Mouse (Mus musculus) liver (tissue): ENCODE results near the gene Trim69.

Source experiments
- DNase-seq: peaks from one replicate; pipeline ENCODE4 v3.0.0-alpha.2; 2020; ENCODE audit warnings: mixed read lengths

Gene Trim69

GRCm38 (mm10) chr2:122160680-122161079 is at the start of gene Trim69:
Trim69 (plus strand) TSS chr2:122160700.
- DNase-seq = peak; percentile 82

- no peak for DNase-seq
Measured at GRCm38 (mm10) chr2:122116888-122117287, 43.6 kb upstream of the Trim69 start.

GRCm38 (mm10) chr2:122117961-122118958 is 42.2 kb upstream of the Trim69 start, which contains the start of gene Spg11:
Spg11 (minus strand) TSS chr2:122118386.
- DNase-seq = peak; percentile 98

- peak; percentile 34 for DNase-seq
Measured at GRCm38 (mm10) chr2:122125680-122126572, 34.6 kb upstream of the Trim69 start.

GRCm38 (mm10) chr2:122126765-122127347 is 33.6 kb upstream of the Trim69 start:
- no peak for DNase-seq

- DNase-seq = no peak
Measured at GRCm38 (mm10) chr2:122127635-122128034, 32.9 kb upstream of the Trim69 start.

GRCm38 (mm10) chr2:122132078-122132477 is 28.4 kb upstream of the Trim69 start:
- DNase-seq = no peak

- DNase-seq = no peak
Measured at GRCm38 (mm10) chr2:122132618-122133017, 27.9 kb upstream of the Trim69 start.

GRCm38 (mm10) chr2:122137839-122138465 is 22.5 kb upstream of the Trim69 start:
- peak; percentile 84 for DNase-seq

GRCm38 (mm10) chr2:122140815-122141214 is 19.7 kb upstream of the Trim69 start:
- DNase-seq = no peak

GRCm38 (mm10) chr2:122141332-122141967 is 19.1 kb upstream of the Trim69 start:
- DNase-seq = no peak

GRCm38 (mm10) chr2:122143111-122143510 is 17.4 kb upstream of the Trim69 start:
- no peak for DNase-seq

- no peak for DNase-seq
Measured at GRCm38 (mm10) chr2:122145756-122146155, 14.7 kb upstream of the Trim69 start.

GRCm38 (mm10) chr2:122146687-122147086 is 13.8 kb upstream of the Trim69 start:
- no peak for DNase-seq

GRCm38 (mm10) chr2:122147508-122148241 is 12.8 kb upstream of the Trim69 start, which contains the start of gene B2m:
B2m (plus strand) TSS chr2:122147686.
- DNase-seq = peak; percentile 89

GRCm38 (mm10) chr2:122148242-122148917 is 12.1 kb upstream of the Trim69 start:
- DNase-seq = peak; percentile 53

- DNase-seq = no peak
Measured at GRCm38 (mm10) chr2:122149316-122149715, 11.2 kb upstream of the Trim69 start.

GRCm38 (mm10) chr2:122149716-122150115 is 10.8 kb upstream of the Trim69 start:
- no peak for DNase-seq

- no peak for DNase-seq
Measured at GRCm38 (mm10) chr2:122151221-122151620, 9.3 kb upstream of the Trim69 start.

GRCm38 (mm10) chr2:122152850-122153249 is 7.7 kb upstream of the Trim69 start:
- no peak for DNase-seq
